In the genomic region with DNA sequence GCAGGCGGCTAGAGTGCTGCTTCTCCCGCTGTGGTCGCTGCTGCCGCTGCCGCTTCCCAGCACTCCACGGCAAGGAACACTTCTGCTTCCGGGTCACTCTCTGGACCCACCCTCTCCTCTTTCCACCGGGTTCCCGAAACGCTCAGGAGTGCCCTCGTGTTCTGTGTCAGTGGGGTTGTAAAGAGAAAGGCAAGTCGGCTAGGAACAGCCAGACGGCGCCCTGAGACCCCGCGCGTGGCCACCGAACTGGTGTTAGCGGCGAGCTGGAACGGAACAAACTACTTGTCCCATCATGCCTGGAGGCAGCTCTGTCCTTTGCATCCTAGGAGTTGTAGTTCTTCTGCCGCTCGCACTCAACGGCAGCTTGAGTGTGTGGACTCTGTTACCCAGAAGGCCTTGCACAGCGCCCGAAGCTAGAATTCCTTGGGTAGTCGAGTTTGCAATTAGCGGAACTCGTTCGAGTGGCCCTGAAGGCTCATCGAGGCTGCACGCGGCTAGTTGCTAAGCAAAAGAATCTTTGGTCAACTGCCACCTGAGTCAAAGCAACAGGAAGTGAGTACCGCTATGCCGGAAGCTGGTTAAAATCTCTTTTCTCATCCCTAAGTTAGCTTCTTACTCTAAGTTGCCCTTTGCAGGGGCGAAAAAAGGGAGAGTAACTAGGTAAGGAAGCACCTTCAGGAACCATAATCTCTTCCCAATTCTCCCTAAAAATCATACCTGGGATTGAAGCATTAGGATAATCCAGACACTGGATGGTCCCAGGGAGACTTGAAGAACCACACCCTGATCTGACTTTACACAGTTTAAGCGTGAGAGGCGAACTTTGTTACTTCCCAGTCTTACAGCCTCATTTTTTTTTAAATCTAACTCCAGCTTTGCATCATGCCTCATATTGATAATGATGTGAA, we compare ENCODE assay signal across 2 mouse cellular contexts.
A peak's percentile ranks its signal among the peaks of the same experiment; 100 is the strongest.
TF ChIP-seq lines count a peak whose summit lies in the region.

Gene Gmpr2, plus strand, starts transcription at position 109 of the 908 bp plus-strand sequence.
Gene Nedd8, minus strand, starts transcription at position 292 of the 908 bp plus-strand sequence.

TF ChIP-seq in C2C12, 6 proteins besides CTCF, POLR2A, EP300 and RAD21 (continued from another document):
- TF ChIP-seq MYOD1 (IDR thresholded peaks at IDR 0.05; ENCODE audit: control insufficient read depth, insufficient read length, low read depth) (no peak), FOSL1 (IDR thresholded peaks at IDR 0.05; ENCODE audit: insufficient read depth, low read length, poor library complexity, severe bottlenecking) (no peak), USF1 (IDR thresholded peaks at IDR 0.05; ENCODE audit: low read depth) (no peak), MYOG (IDR thresholded peaks at IDR 0.05; ENCODE audit: control insufficient read depth, extremely low read depth, insufficient read length) (no peak)

TF ChIP-seq in myocyte, 11 proteins besides CTCF, POLR2A, EP300 and RAD21 (continued from another document):
- no peak for TF ChIP-seq MYOG (IDR thresholded peaks at IDR 0.05; ENCODE audit: control insufficient read depth in 1 of 3, insufficient read depth in 1 of 3, insufficient read length in 2 of 3, low read depth in 2 of 3)
- TF ChIP-seq POLR2AphosphoS2 (IDR thresholded peaks at IDR 0.05; ENCODE audit: insufficient read length, low read depth), result peak; percentile 65
- TF ChIP-seq REST (IDR thresholded peaks at IDR 0.05; ENCODE audit: insufficient read depth, insufficient read length), result no peak
- TF ChIP-seq E2F4 (IDR thresholded peaks at IDR 0.05; ENCODE audit: insufficient read depth), result no peak
- peak; percentile 42 for TF ChIP-seq SRF (IDR thresholded peaks at IDR 0.05; ENCODE audit: control insufficient read depth, insufficient read length, low read depth)
